Mouse (Mus musculus) midbrain, embryonic 10.5 days (tissue): ENCODE results near the gene Cdc27. TPM values are rescaled to one million over a fixed set of nuclear protein-coding genes. Genes with fewer than 3 reads are reported as not detected.

Source experiments
- DNase-seq: peaks from one replicate; pipeline ENCODE4 v3.0.0-alpha.2; 2017; ENCODE audit warnings: low spot score
- H3K27ac ChIP-seq: fragments of 300-500 bp; sonication (generic); replicated peaks from 2 replicates; pipeline ENCODE4 v1.5.1; 2016; ENCODE audit warnings: mild to moderate bottlenecking
- H3K27me3 ChIP-seq: fragments of 300-500 bp; sonication (generic); 2 replicates; pipeline ENCODE4 v1.6.1; 2016; ENCODE audit warnings: low read depth, mild to moderate bottlenecking; ENCODE audit not compliant: poor library complexity, severe bottlenecking
- H3K36me3 ChIP-seq: fragments of 300-500 bp; sonication (generic); 2 replicates; pipeline ENCODE4 v1.6.1; 2016; ENCODE audit warnings: mild to moderate bottlenecking, moderate library complexity
- H3K4me1 ChIP-seq: fragments of 300-500 bp; sonication (generic); 2 replicates; pipeline ENCODE4 v1.6.1; 2016
- H3K4me3 ChIP-seq: fragments of 300-500 bp; sonication (generic); 2 replicates; pipeline ENCODE4 v1.5.1; 2016; ENCODE audit warnings: mild to moderate bottlenecking, moderate library complexity
- H3K9me3 ChIP-seq: fragments of 300-500 bp; sonication (generic); replicated peaks from 2 replicates; pipeline ENCODE4 v1.6.1; 2016; ENCODE audit warnings: mild to moderate bottlenecking
- WGBS: fragments of 180-500 bp; shearing (Covaris S2); methylation state at CpG from one replicate; pipeline ENCODE4 v1.1.7; 2016; 5-methylcytosine and 5-hydroxymethylcytosine counted together
- polyA plus RNA-seq: library from polyadenylated mRNA; unstranded; fragments of >200 nt; fragmentation: Nextera tagmentation; extraction: Ambion mirVana; gene quantifications from 2 replicates; pipeline ENCODE4 v1.2.1, GENCODE M21; 2016

Cdc27 gene
- polyA plus RNA-seq, 1 experiment from 2014 or later = 47.3 TPM

GRCm38 (mm10) chr11:104539811-104540210 is 10.6 kb downstream of the Cdc27 start:
- 95% methylated on average over 5 of the region's 5 CpGs for WGBS
- H3K4me3 ChIP-seq = no peak overlapping the region
- no peak overlapping the region for H3K27ac ChIP-seq
- H3K4me1 ChIP-seq = no peaks in the 10 kb centered on the region
- no peak for DNase-seq
- no peaks in the 10 kb centered on the region for H3K27me3 ChIP-seq
- H3K9me3 ChIP-seq = no peaks in the 10 kb centered on the region; the same call in 1 of the 2 replicates
- peaks cover 70% of the 10 kb centered on the region for H3K36me3 ChIP-seq

GRCm38 (mm10) chr11:104537945-104538555 is 12.4 kb downstream of the Cdc27 start:
- Histone ChIP-seq H3K36me3 (peaks cover 73% of the 10 kb centered on the region), H3K4me3 (no peak overlapping the region), H3K27ac (no peak overlapping the region), H3K9me3 (no peaks in the 10 kb centered on the region), H3K27me3 (no peaks in the 10 kb centered on the region), H3K4me1 (no peaks in the 10 kb centered on the region)
- DNase-seq = no peak
- WGBS = 99% methylated on average over 2 of the region's 2 CpGs

- peaks cover 79% of the 10 kb centered on the region for H3K36me3 ChIP-seq
- no peak overlapping the region for H3K27ac ChIP-seq
- no peaks in the 10 kb centered on the region for H3K9me3 ChIP-seq
- no peaks in the 10 kb centered on the region for H3K4me1 ChIP-seq
- WGBS = 97% methylated on average over 2 of the region's 2 CpGs
- DNase-seq = no peak
- no peaks in the 10 kb centered on the region for H3K27me3 ChIP-seq
- H3K4me3 ChIP-seq = no peak overlapping the region
These were observed 13.6 kb downstream of the Cdc27 start for GRCm38 (mm10) chr11:104536843-104537242.

GRCm38 (mm10) chr11:104525935-104526334 is 24.5 kb downstream of the Cdc27 start:
- H3K4me1 ChIP-seq = no peaks in the 10 kb centered on the region
- WGBS = 96% methylated on average over 6 of the region's 6 CpGs
- no peaks in the 10 kb centered on the region for H3K9me3 ChIP-seq
- H3K27me3 ChIP-seq = no peaks in the 10 kb centered on the region
- no peak overlapping the region for H3K27ac ChIP-seq
- H3K4me3 ChIP-seq = no peak overlapping the region
- peaks cover 99% of the 10 kb centered on the region for H3K36me3 ChIP-seq
- no peak for DNase-seq

GRCm38 (mm10) chr11:104512436-104512835 is 38.0 kb downstream of the Cdc27 start:
- Histone ChIP-seq H3K36me3 (peaks cover 98% of the 10 kb centered on the region), H3K27me3 (no peaks in the 10 kb centered on the region), H3K4me3 (no peak overlapping the region), H3K27ac (no peak overlapping the region), H3K4me1 (no peaks in the 10 kb centered on the region), H3K9me3 (no peaks in the 10 kb centered on the region)
- 92% methylated on average over 4 of the region's 4 CpGs for WGBS
- DNase-seq = no peak

GRCm38 (mm10) chr11:104510606-104511005 is 39.8 kb downstream of the Cdc27 start:
- H3K4me1 ChIP-seq = no peaks in the 10 kb centered on the region
- H3K4me3 ChIP-seq = no peak overlapping the region
- peak; percentile 21 for DNase-seq
- peaks cover 98% of the 10 kb centered on the region for H3K36me3 ChIP-seq
- WGBS = 96% methylated on average over 2 of the region's 2 CpGs
- no peaks in the 10 kb centered on the region for H3K9me3 ChIP-seq
- H3K27ac ChIP-seq = no peak overlapping the region
- no peaks in the 10 kb centered on the region for H3K27me3 ChIP-seq

- WGBS = 90% methylated on average over 4 of the region's 4 CpGs
- Histone ChIP-seq H3K36me3 (peaks cover 98% of the 10 kb centered on the region), H3K4me3 (no peak overlapping the region)
These were observed 42.0 kb downstream of the Cdc27 start for GRCm38 (mm10) chr11:104508455-104508854.

GRCm38 (mm10) chr11:104488292-104488691 is 62.1 kb downstream of the Cdc27 start:
- Histone ChIP-seq H3K4me1 (no peaks in the 10 kb centered on the region), H3K27ac (no peak overlapping the region), H3K27me3 (no peaks in the 10 kb centered on the region), H3K4me3 (no peak overlapping the region), H3K36me3 (no peaks in the 10 kb centered on the region), H3K9me3 (peaks cover 7% of the 10 kb centered on the region; the same call in 1 of the 2 replicates)
- no peak for DNase-seq
- 83% methylated on average over 3 of the region's 3 CpGs for WGBS

More at GRCm38 (mm10) chr11:104508455-104508854, 42.0 kb downstream of the Cdc27 start:
- Histone ChIP-seq H3K27ac (no peak overlapping the region), H3K4me1 (no peaks in the 10 kb centered on the region), H3K9me3 (no peaks in the 10 kb centered on the region), H3K27me3 (no peaks in the 10 kb centered on the region)
- no peak for DNase-seq

GRCm38 (mm10) chr11:104481971-104482370 is 68.4 kb downstream of the Cdc27 start:
- Histone ChIP-seq H3K9me3 (peaks cover 7% of the 10 kb centered on the region; the same call in 1 of the 2 replicates), H3K4me1 (no peaks in the 10 kb centered on the region), H3K36me3 (no peaks in the 10 kb centered on the region), H3K27me3 (no peaks in the 10 kb centered on the region), H3K4me3 (no peak overlapping the region), H3K27ac (no peak overlapping the region)
- DNase-seq = no peak
- WGBS = 94% methylated on average over 8 of the region's 8 CpGs

- 66% methylated on average over 4 of the region's 4 CpGs for whole genome bisulfite sequencing
- no peak overlapping the region for H3K27ac ChIP-seq
- H3K4me1 ChIP-seq = no peaks in the 10 kb centered on the region
- H3K9me3 ChIP-seq = no peaks in the 10 kb centered on the region; the same call in 1 of the 2 replicates
- no peak overlapping the region for H3K4me3 ChIP-seq
- no peaks in the 10 kb centered on the region for H3K36me3 ChIP-seq
- DNase-seq = no peak
- no peaks in the 10 kb centered on the region for H3K27me3 ChIP-seq
These were observed 70.9 kb downstream of the Cdc27 start for GRCm38 (mm10) chr11:104479505-104479904.

- peaks cover 28% of the 10 kb centered on the region for H3K4me1 ChIP-seq
- H3K27me3 ChIP-seq = no peaks in the 10 kb centered on the region
- 3% methylated on average over 19 of the region's 19 CpGs for WGBS
- H3K4me3 ChIP-seq = peak overlapping the region; percentile 99
- H3K9me3 ChIP-seq = no peaks in the 10 kb centered on the region
- H3K36me3 ChIP-seq = peaks cover 21% of the 10 kb centered on the region
- H3K27ac ChIP-seq = peak overlapping the region; percentile 98
- DNase-seq = peak; percentile 95
These were observed 81.0 kb downstream of the Cdc27 start for GRCm38 (mm10) chr11:104469371-104469835.

- no peak for DNase-seq
- Histone ChIP-seq H3K4me1 (peaks cover 28% of the 10 kb centered on the region), H3K27me3 (no peaks in the 10 kb centered on the region), H3K4me3 (peak within 1 kb of the TSS; percentile 99), H3K9me3 (no peaks in the 10 kb centered on the region), H3K27ac (peak within 1 kb of the TSS; percentile 98), H3K36me3 (peaks cover 27% of the 10 kb centered on the region)
- under 1% methylated on average over 63 of the region's 69 CpGs for WGBS
These were observed 81.6 kb downstream of the Cdc27 start, which contains the start of gene Kansl1 for GRCm38 (mm10) chr11:104468751-104469268. Gene Kansl1 (minus strand): TSS chr11:104468861.

GRCm38 (mm10) chr11:104467698-104468097 is 82.7 kb downstream of the Cdc27 start:
- peaks cover 28% of the 10 kb centered on the region for H3K4me1 ChIP-seq
- no peak overlapping the region for H3K27ac ChIP-seq
- WGBS = 88% methylated on average over 5 of the region's 5 CpGs
- no peak for DNase-seq
- peak overlapping the region; percentile 99 for H3K4me3 ChIP-seq
- no peaks in the 10 kb centered on the region for H3K27me3 ChIP-seq
- H3K9me3 ChIP-seq = no peaks in the 10 kb centered on the region
- H3K36me3 ChIP-seq = peaks cover 38% of the 10 kb centered on the region
